Mouse (Mus musculus): ENCODE measurements around the gene Smarcc2.

GRCm38 (mm10) chr10:128535624-128536265, 76.7 kb downstream of the Smarcc2 start:
- TF ChIP-seq CTCF (IDR thresholded peaks at IDR 0.05; ENCODE audit: control insufficient read depth, insufficient read depth, insufficient read length) (no peak), USF1 (IDR thresholded peaks at IDR 0.05; ENCODE audit: low read depth) (no peak), MYOG (IDR thresholded peaks at IDR 0.05; ENCODE audit: control insufficient read depth, extremely low read depth, insufficient read length) (no peak), MYOD1 (IDR thresholded peaks at IDR 0.05; ENCODE audit: control insufficient read depth, insufficient read length, low read depth) (no peak)

Measured in C2C12 (cell line).